Mouse (Mus musculus) naive thymus-derived CD4-positive, alpha-beta T cell, adult 5 months (primary cell): Measurements from ENCODE around the gene Cybrd1. TPM values are rescaled to one million over a fixed set of nuclear protein-coding genes. Genes with fewer than 3 reads are reported as not detected.

Source experiments
- polyA plus RNA-seq: library from polyadenylated mRNA; unstranded; fragments of 100-300 nt; shearing (Covaris generic); gene quantifications from one replicate; pipeline ENCODE4 v1.2.1, GENCODE M21; 2017

Cybrd1 gene
- 0.15 TPM for polyA plus RNA-seq

DNA sequence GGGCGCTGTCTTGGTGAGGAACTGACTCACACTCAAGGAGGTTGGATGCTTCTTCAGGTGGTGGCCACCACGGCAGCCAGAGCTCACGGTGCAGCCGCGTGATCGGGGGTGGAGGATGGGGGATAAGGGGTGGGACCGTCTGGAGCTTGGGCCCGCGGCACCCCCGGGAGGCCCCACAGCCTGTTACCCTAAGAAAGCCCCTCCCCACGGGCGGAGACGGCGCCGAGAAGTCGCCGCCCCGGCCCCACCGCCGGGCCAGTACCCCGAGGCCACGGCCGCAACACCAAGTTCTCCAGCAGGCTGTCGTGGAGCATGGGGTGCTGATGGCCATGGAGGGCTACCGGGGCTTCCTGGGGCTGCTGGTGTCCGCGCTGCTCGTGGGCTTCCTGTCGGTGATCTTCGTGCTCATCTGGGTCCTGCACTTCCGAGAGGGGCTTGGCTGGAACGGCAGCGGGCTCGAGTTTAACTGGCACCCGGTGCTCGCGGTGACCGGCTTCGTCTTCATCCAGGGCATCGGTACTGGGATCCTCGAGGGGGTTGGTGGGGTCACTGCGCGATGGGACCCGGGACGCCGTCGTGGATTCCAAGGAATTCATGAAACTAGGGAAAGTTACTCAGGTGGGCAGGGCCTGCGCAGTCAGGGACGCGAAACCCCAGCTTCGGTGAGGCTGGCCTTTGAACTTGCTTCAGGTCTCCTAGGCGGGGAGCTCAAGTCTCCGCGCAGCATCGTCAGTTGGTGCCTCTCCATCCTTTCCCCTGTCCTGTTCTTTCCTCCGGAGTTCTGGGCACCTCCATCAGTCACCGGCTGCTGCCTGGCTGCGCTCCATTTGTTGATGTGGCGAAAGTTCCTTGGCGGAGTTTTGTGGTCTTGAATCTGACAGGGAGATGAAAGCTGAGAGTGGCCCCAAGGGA is at the start of gene Cybrd1:
TSS of gene Cybrd1 (plus strand) at position 127 of the 912 bp plus-strand sequence.

Other genes starting within 250 kb of the Cybrd1 start
- gene Dcaf17, start 62.6 kb upstream of the Cybrd1 start, polyA plus RNA-seq, result 25.7 TPM
- 15.2 TPM for gene Mettl8, start 62.3 kb upstream of the Cybrd1 start, polyA plus RNA-seq
- gene Dync1i2, start 93.8 kb downstream of the Cybrd1 start, polyA plus RNA-seq, result 35.4 TPM
- gene Slc25a12, start 249.8 kb downstream of the Cybrd1 start, polyA plus RNA-seq, result 104 TPM